Mouse (Mus musculus) cerebellum, adult 2 months (tissue): ENCODE results near the gene Pmepa1.

Experiments used
- CTCF ChIP-seq: fragments of 200-500 bp; IDR thresholded peaks from 2 replicates; pipeline ENCODE4 v1.5.1; 2011; ENCODE audit warnings: low read depth, mild to moderate bottlenecking, control low read depth, low read length, moderate library complexity, borderline replicate concordance; ENCODE audit not compliant: insufficient read depth
- POLR2A ChIP-seq: fragments of 200-500 bp; IDR thresholded peaks from 2 replicates; pipeline ENCODE4 v1.6.1; 2011; ENCODE audit warnings: low read length, control low read depth, borderline replicate concordance; ENCODE audit not compliant: insufficient read depth

- no peak for TF ChIP-seq CTCF
- no peak for TF ChIP-seq POLR2A
Measured at GRCm38 (mm10) chr2:173281021-173281937, 4.9 kb upstream of the Pmepa1 start.
